Mouse (Mus musculus) bone marrow, adult 2 months (tissue): ENCODE results near the gene Itprid2.

ENCODE experiments used
- CTCF ChIP-seq: fragments of 200-500 bp; IDR thresholded peaks from 2 replicates; pipeline ENCODE4 v1.5.1; 2011; ENCODE audit warnings: low read length, control low read depth; ENCODE audit not compliant: control insufficient read depth, insufficient read depth
- POLR2A ChIP-seq: fragments of 200-500 bp; IDR thresholded peaks from 2 replicates; pipeline ENCODE4 v1.6.1; 2011; ENCODE audit warnings: low read depth, mild to moderate bottlenecking, control low read depth, low read length, borderline replicate concordance; ENCODE audit not compliant: control insufficient read depth

DNA sequence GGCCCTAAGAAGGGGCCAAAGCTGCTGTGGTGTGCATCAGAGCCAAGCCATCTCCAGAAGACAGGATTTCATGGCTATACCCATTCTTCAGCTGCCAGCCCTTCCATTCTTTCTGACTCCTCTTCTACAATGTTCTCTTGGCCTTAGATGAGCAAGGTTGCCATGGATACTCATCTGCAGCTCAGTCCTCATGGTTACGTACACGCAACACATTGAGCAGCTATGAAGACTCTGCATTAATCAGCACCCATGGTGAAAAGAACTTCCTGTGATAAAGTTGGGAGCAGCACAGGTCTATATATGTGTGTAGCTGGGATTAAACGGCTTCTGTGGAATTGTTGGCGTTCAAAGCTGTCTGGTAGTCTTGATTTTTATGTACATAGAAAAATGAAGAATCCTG, 48.1 kb downstream of the Itprid2 start:
- no peak for TF ChIP-seq CTCF
- no peak for TF ChIP-seq POLR2A
